Mouse (Mus musculus): ENCODE measurements at regions not wholly inside any gene's neighbourhood (a gene's known extent, or its start where the extent isn't known, plus 50 kb on each side); places are given as distances from the start of the nearest gene placed in this dataset.
A peak's percentile ranks its signal among the peaks of the same experiment; 100 is the strongest.
"Not testable (repeated sequence)": the region's sequence is repeated elsewhere in the genome, so short reads cannot be mapped to it uniquely, and the experiment has no call there.

- no peak for DNase-seq
Observed at GRCm38 (mm10) chr10:23733679-23734078, 53.4 kb downstream of the Rps12 start.

GRCm38 (mm10) chr10:23725960-23726714 is 60.9 kb downstream of the Rps12 start:
- DNase-seq: not testable (repeated sequence)

- DNase-seq: no peak
Observed at GRCm38 (mm10) chr10:23718124-23718523, 69.0 kb downstream of the Rps12 start.

GRCm38 (mm10) chr10:23715511-23715910 is 71.6 kb downstream of the Rps12 start:
- no peak for DNase-seq

- no peak for DNase-seq
Observed at GRCm38 (mm10) chr10:23715101-23715500, 72.0 kb downstream of the Rps12 start.

- DNase-seq: no peak
Observed at GRCm38 (mm10) chr10:23712691-23713378, 74.2 kb downstream of the Rps12 start.

- no peak for DNase-seq
Observed at GRCm38 (mm10) chr10:23711416-23712171, 75.5 kb downstream of the Rps12 start.

GRCm38 (mm10) chr10:23710999-23711398 is 76.1 kb downstream of the Rps12 start:
- no peak for DNase-seq

- no peak for DNase-seq
Observed at GRCm38 (mm10) chr10:23708261-23708660, 78.8 kb downstream of the Rps12 start.

- no peak for DNase-seq
Observed at GRCm38 (mm10) chr10:23707141-23707540, 79.9 kb downstream of the Rps12 start.

GRCm38 (mm10) chr10:23704048-23704447 is 83.0 kb downstream of the Rps12 start:
- no peak for DNase-seq

- no peak for DNase-seq
Observed at GRCm38 (mm10) chr10:23691291-23691690, 95.8 kb downstream of the Rps12 start.

GRCm38 (mm10) chr10:23686969-23687368 is 100.1 kb downstream of the Rps12 start:
- DNase-seq: peak; percentile 66

- DNase-seq: no peak
Observed at GRCm38 (mm10) chr10:23683078-23683477, 104.0 kb downstream of the Rps12 start.

GRCm38 (mm10) chr10:23675911-23676310 is 111.2 kb downstream of the Rps12 start:
- no peak for DNase-seq

- no peak for DNase-seq
Observed at GRCm38 (mm10) chr10:23674633-23675515, 112.2 kb downstream of the Rps12 start.

GRCm38 (mm10) chr10:23672296-23672695 is 114.8 kb downstream of the Rps12 start:
- DNase-seq: no peak

GRCm38 (mm10) chr10:23671494-23671893 is 115.6 kb downstream of the Rps12 start:
- DNase-seq: peak; percentile 26

GRCm38 (mm10) chr10:23665916-23666315 is 121.2 kb downstream of the Rps12 start:
- not testable (repeated sequence) for DNase-seq

- DNase-seq: no peak
Observed at GRCm38 (mm10) chr10:23626201-23626600, 160.9 kb downstream of the Rps12 start.

- no peak for DNase-seq
Observed at GRCm38 (mm10) chr10:23612030-23612429, 175.0 kb downstream of the Rps12 start.

GRCm38 (mm10) chr10:23611183-23611582 is 175.9 kb downstream of the Rps12 start:
- DNase-seq: peak; percentile 63

GRCm38 (mm10) chr10:23610485-23610884 is 176.6 kb downstream of the Rps12 start:
- no peak for DNase-seq

Measured in lung, postnatal 10 days (tissue).